14 mouse cellular contexts compared by ENCODE assay signal in the genomic region with DNA sequence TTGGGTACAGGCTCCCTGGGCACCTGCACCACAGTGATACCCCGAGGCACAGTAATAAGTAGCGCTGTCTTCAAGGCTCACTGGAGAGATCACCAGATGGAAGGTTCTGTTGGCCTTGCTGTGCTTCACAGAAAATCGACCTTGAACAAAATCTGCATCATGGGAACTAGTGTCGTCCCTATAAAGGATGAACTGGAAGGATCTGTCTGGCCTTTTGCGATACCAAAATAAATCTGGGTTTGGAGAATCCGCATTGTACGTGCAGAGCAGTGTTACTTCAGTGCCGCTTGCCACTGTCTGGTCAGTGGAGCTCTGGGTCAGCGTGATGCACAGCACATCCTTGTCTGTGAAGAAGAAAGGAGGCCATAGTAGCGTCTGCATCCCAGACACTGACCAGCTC.
"Had no signal": no experiment of that assay in that cellular context is flagged by ENCODE, and none has a peak within 500 bp of the region (broad histone marks: within the 10 kb centered on the region; RNA-seq: fewer than 3 reads in every experiment).

No protein-coding gene starts in this region.

- H3K27ac ChIP-seq: kidney, postnatal 0 days; layer of hippocampus, adult 2 months; limb, embryonic 10.5 days; limb, embryonic 13.5 days; liver, embryonic 13.5 days; macrophage; midbrain, embryonic 13.5 days had no signal

- ATAC-seq: intestine, postnatal 0 days; lung, postnatal 0 days; midbrain, embryonic 13.5 days had no signal

- H3K4me3 ChIP-seq: layer of hippocampus, adult 2 months; limb, embryonic 10.5 days; limb, embryonic 13.5 days; liver, embryonic 13.5 days; midbrain, embryonic 13.5 days had no signal

- H3K9ac ChIP-seq: limb, embryonic 13.5 days; liver, embryonic 13.5 days; lung, embryonic 14.5 days; midbrain, embryonic 13.5 days had no signal

- H3K36me3 ChIP-seq: limb, embryonic 10.5 days; limb, embryonic 13.5 days; liver, embryonic 13.5 days; midbrain, embryonic 13.5 days had no signal

- H3K9me3 ChIP-seq: limb, embryonic 10.5 days; limb, embryonic 13.5 days; liver, embryonic 13.5 days; midbrain, embryonic 13.5 days had no signal

- H3K4me2 ChIP-seq: limb, embryonic 13.5 days; liver, embryonic 13.5 days; lung, embryonic 14.5 days; midbrain, embryonic 13.5 days had no signal

- DNase-seq: kidney, adult 2 months; kidney, postnatal 25 days; layer of hippocampus, adult 9-11 months; liver; liver, embryonic 13.5 days; lung, embryonic 14.5 days had no signal

- H3K27me3 ChIP-seq: limb, embryonic 13.5 days; liver, embryonic 13.5 days; midbrain, embryonic 13.5 days had no signal
